Mouse (Mus musculus): Measurements from ENCODE around the gene H2-T24.
"Not testable (repeated sequence)": the region's sequence is repeated elsewhere in the genome, so short reads cannot be mapped to it uniquely, and the experiment has no call there.

H2-T24 gene

GRCm38 (mm10) chr17:36020191-36021073 lies at the start of gene H2-T24:
TSS of gene H2-T24 (minus strand) at chr17:36020560.
- DNase-seq (ENCODE audit: low spot score): peak; percentile 86

- DNase-seq (ENCODE audit: low spot score): peak; percentile 87
Observed at GRCm38 (mm10) chr17:36060829-36061228, 40.5 kb upstream of the H2-T24 start.

- not testable (repeated sequence) for DNase-seq (ENCODE audit: low spot score)
Observed at GRCm38 (mm10) chr17:36058362-36058761, 38.0 kb upstream of the H2-T24 start, which contains the start of gene Gm11127. TSS of gene Gm11127 (minus strand) at chr17:36058371.

GRCm38 (mm10) chr17:36057927-36058326 lies 37.6 kb upstream of the H2-T24 start:
- not testable (repeated sequence) for DNase-seq (ENCODE audit: low spot score)

- DNase-seq (ENCODE audit: low spot score): no peak
Observed at GRCm38 (mm10) chr17:36043286-36043685, 22.9 kb upstream of the H2-T24 start.

GRCm38 (mm10) chr17:36042610-36043169 lies 22.3 kb upstream of the H2-T24 start, which contains the start of the genes H2-T22 and Gm6034:
TSS of gene H2-T22 (minus strand) at chr17:36042747.
TSS of gene Gm6034 (plus strand) at chr17:36042961.
- peak; percentile 97 for DNase-seq (ENCODE audit: low spot score)

- DNase-seq (ENCODE audit: low spot score): not testable (repeated sequence)
Observed at GRCm38 (mm10) chr17:36042055-36042454, 21.7 kb upstream of the H2-T24 start.

GRCm38 (mm10) chr17:36040604-36041003 lies 20.2 kb upstream of the H2-T24 start:
- DNase-seq (ENCODE audit: low spot score): not testable (repeated sequence)

GRCm38 (mm10) chr17:36036126-36036525 lies 15.8 kb upstream of the H2-T24 start:
- DNase-seq (ENCODE audit: low spot score): not testable (repeated sequence)

GRCm38 (mm10) chr17:36035010-36035638 lies 14.8 kb upstream of the H2-T24 start:
- peak; percentile 79 for DNase-seq (ENCODE audit: low spot score)

- DNase-seq (ENCODE audit: low spot score): not testable (repeated sequence)
Observed at GRCm38 (mm10) chr17:36034524-36034923, 14.2 kb upstream of the H2-T24 start.

- DNase-seq (ENCODE audit: low spot score): peak; percentile 84
Observed at GRCm38 (mm10) chr17:36032351-36032875, 12.1 kb upstream of the H2-T24 start, which contains the start of gene H2-T23. TSS of gene H2-T23 (minus strand) at chr17:36032855.

GRCm38 (mm10) chr17:36031583-36032331 lies 11.4 kb upstream of the H2-T24 start:
- DNase-seq (ENCODE audit: low spot score): peak; percentile 71

GRCm38 (mm10) chr17:36030703-36031582 lies 10.6 kb upstream of the H2-T24 start:
- DNase-seq (ENCODE audit: low spot score): not testable (repeated sequence)

- not testable (repeated sequence) for DNase-seq (ENCODE audit: low spot score)
Observed at GRCm38 (mm10) chr17:36030046-36030702, 9.8 kb upstream of the H2-T24 start.

- no peak for DNase-seq (ENCODE audit: low spot score)
Observed at GRCm38 (mm10) chr17:36028879-36029619, 8.7 kb upstream of the H2-T24 start.

GRCm38 (mm10) chr17:36027663-36028062 lies 7.3 kb upstream of the H2-T24 start:
- no peak for DNase-seq (ENCODE audit: low spot score)

- no peak for DNase-seq (ENCODE audit: low spot score)
Observed at GRCm38 (mm10) chr17:36025901-36026300, 5.5 kb upstream of the H2-T24 start.

GRCm38 (mm10) chr17:36025197-36025596 lies 4.8 kb upstream of the H2-T24 start:
- no peak for DNase-seq (ENCODE audit: low spot score)

Data from lung, postnatal 25 days (tissue).